Mouse (Mus musculus) megakaryocyte, embryonic 14.5 days (primary cell): ENCODE data around the gene Gm17571. TPM values are rescaled to one million over a fixed set of nuclear protein-coding genes. Genes with fewer than 3 reads are reported as not detected.
A peak's percentile ranks its signal among the peaks of the same experiment; 100 is the strongest.

Experiments
- H3K27me3 ChIP-seq: replicated peaks from 2 replicates; pipeline ENCODE3; 2012; ENCODE audit warnings: inconsistent platforms
- H3K36me3 ChIP-seq: replicated peaks from 2 replicates; pipeline ENCODE3; 2012; ENCODE audit warnings: low read length, inconsistent platforms, mixed read lengths
- H3K4me1 ChIP-seq: 2 replicates; pipeline ENCODE4 v1.6.1; 2012; ENCODE audit warnings: inconsistent platforms
- H3K4me3 ChIP-seq: replicated peaks from 2 replicates; pipeline ENCODE3; 2012; ENCODE audit warnings: moderate library complexity, mild to moderate bottlenecking, inconsistent platforms
- H3K9me3 ChIP-seq: 2 replicates; pipeline ENCODE4 v1.6.1; 2012; ENCODE audit warnings: inconsistent platforms
- FLI1 ChIP-seq: IDR thresholded peaks from 2 replicates; pipeline ENCODE4 v1.6.1; 2012; ENCODE audit warnings: low read length, inconsistent platforms, mixed read lengths
- GATA1 ChIP-seq: IDR thresholded peaks from 3 replicates; pipeline ENCODE4 v1.6.1; 2012; ENCODE audit warnings: mixed read lengths, low read length, inconsistent platforms, borderline replicate concordance
- polyA plus RNA-seq: library from polyadenylated mRNA; stranded (reverse); fragments of >175 nt; gene quantifications from 2 replicates; pipeline ENCODE4 v1.2.3, GENCODE M21; 2012; ENCODE audit warnings: low replicate concordance; ENCODE audit not compliant: insufficient read depth

The Gm17571 gene
- polyA plus RNA-seq, 1 experiment: not detected

GRCm38 (mm10) chr9:13460012-13460411 is 13.5 kb upstream of the Gm17571 start:
- H3K9me3 ChIP-seq: no peaks in the 10 kb centered on the region
- TF ChIP-seq GATA1 (no peak), FLI1 (no peak)
- H3K36me3 ChIP-seq: no peaks in the 10 kb centered on the region
- no peak overlapping the region for H3K4me3 ChIP-seq
- no peaks in the 10 kb centered on the region; the same call in 1 of the 2 replicates for H3K4me1 ChIP-seq
- peaks cover 7% of the 10 kb centered on the region for H3K27me3 ChIP-seq

GRCm38 (mm10) chr9:13459371-13459770 is 12.8 kb upstream of the Gm17571 start:
- no peaks in the 10 kb centered on the region; the same call in 1 of the 2 replicates for H3K4me1 ChIP-seq
- H3K9me3 ChIP-seq: no peaks in the 10 kb centered on the region
- no peak overlapping the region for H3K4me3 ChIP-seq
- peaks cover 7% of the 10 kb centered on the region for H3K27me3 ChIP-seq
- no peaks in the 10 kb centered on the region for H3K36me3 ChIP-seq
- TF ChIP-seq FLI1 (no peak), GATA1 (no peak)

DNA sequence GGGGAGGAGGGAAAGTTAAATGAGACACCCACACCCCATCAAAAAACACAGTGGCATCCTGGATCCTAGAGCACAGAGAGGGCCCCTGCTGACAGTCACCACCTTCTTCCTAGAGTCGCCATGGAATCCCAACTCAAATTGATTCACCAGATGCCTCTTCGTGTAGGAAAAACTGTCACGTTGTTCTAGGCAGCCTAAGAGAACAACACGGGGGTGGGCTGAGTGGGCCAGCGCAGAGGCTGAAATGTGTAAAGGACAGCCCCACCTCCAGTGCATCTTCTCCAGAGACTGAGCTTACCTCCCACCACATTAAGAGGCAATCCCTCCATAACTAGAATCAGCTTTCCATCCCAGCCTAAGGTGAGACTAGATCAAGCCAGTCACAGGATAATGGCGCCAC is 11.2 kb upstream of the Gm17571 start:
- H3K27me3 ChIP-seq: peaks cover 11% of the 10 kb centered on the region
- H3K4me3 ChIP-seq: no peak overlapping the region
- H3K4me1 ChIP-seq: no peaks in the 10 kb centered on the region; the same call in none of the 2 replicates
- no peaks in the 10 kb centered on the region for H3K9me3 ChIP-seq
- no peaks in the 10 kb centered on the region for H3K36me3 ChIP-seq
- TF ChIP-seq GATA1 (no peak), FLI1 (no peak)

- Histone ChIP-seq H3K4me3 (no peak overlapping the region), H3K4me1 (no peaks in the 10 kb centered on the region; the same call in 1 of the 2 replicates), H3K9me3 (no peaks in the 10 kb centered on the region), H3K27me3 (peaks cover 24% of the 10 kb centered on the region), H3K36me3 (no peaks in the 10 kb centered on the region)
- TF ChIP-seq GATA1 (no peak), FLI1 (no peak)
These were observed 8.7 kb upstream of the Gm17571 start for GRCm38 (mm10) chr9:13455231-13455630.

DNA sequence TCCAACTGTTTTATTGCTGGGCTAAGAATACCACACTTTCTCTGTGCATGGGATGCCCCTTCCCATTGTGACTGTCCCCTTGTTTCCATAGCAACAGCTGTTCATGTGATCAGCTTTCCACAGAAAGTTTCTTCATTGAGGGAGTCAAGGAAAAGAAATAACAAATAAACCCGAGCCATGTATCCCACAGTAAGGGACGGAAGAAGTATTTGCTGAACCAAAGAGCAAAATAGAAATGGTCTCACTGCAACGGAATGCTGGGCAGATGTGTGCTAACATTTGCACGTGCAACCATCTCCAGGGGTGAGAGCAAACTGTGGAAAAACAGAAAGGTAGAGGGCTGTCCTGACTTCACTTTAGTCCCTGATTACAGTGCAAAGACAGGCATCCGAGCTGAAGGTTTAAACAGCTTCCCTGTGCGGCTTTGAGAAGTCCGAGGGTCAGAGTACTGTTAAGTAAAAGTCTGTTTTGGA is 8.1 kb upstream of the Gm17571 start:
- Histone ChIP-seq H3K4me1 (no peaks in the 10 kb centered on the region; the same call in 1 of the 2 replicates), H3K9me3 (no peaks in the 10 kb centered on the region), H3K27me3 (peaks cover 28% of the 10 kb centered on the region), H3K36me3 (no peaks in the 10 kb centered on the region), H3K4me3 (no peak overlapping the region)
- TF ChIP-seq GATA1: no peak
- TF ChIP-seq FLI1: no peak

- no peak overlapping the region for H3K4me3 ChIP-seq
- no peaks in the 10 kb centered on the region for H3K36me3 ChIP-seq
- no peak for TF ChIP-seq FLI1
- TF ChIP-seq GATA1: no peak
- no peaks in the 10 kb centered on the region for H3K9me3 ChIP-seq
- H3K4me1 ChIP-seq: peaks cover 35% of the 10 kb centered on the region
- peaks cover 30% of the 10 kb centered on the region for H3K27me3 ChIP-seq
These were observed 2.2 kb upstream of the Gm17571 start for GRCm38 (mm10) chr9:13448716-13449115.

- H3K4me1 ChIP-seq: peaks cover 56% of the 10 kb centered on the region
- peak overlapping the region; percentile 69 for H3K4me3 ChIP-seq
- no peaks in the 10 kb centered on the region for H3K9me3 ChIP-seq
- peaks cover 26% of the 10 kb centered on the region for H3K27me3 ChIP-seq
- TF ChIP-seq FLI1: no peak
- TF ChIP-seq GATA1: no peak
- no peaks in the 10 kb centered on the region for H3K36me3 ChIP-seq
These were observed 317 bp downstream of the Gm17571 start for GRCm38 (mm10) chr9:13446236-13446635.

- no peaks in the 10 kb centered on the region for H3K9me3 ChIP-seq
- H3K27me3 ChIP-seq: peaks cover 20% of the 10 kb centered on the region
- no peak overlapping the region for H3K4me3 ChIP-seq
- TF ChIP-seq GATA1 (no peak), FLI1 (no peak)
- H3K4me1 ChIP-seq: peaks cover 53% of the 10 kb centered on the region
- H3K36me3 ChIP-seq: no peaks in the 10 kb centered on the region
These were observed 2.9 kb downstream of the Gm17571 start for GRCm38 (mm10) chr9:13443484-13444211.

DNA sequence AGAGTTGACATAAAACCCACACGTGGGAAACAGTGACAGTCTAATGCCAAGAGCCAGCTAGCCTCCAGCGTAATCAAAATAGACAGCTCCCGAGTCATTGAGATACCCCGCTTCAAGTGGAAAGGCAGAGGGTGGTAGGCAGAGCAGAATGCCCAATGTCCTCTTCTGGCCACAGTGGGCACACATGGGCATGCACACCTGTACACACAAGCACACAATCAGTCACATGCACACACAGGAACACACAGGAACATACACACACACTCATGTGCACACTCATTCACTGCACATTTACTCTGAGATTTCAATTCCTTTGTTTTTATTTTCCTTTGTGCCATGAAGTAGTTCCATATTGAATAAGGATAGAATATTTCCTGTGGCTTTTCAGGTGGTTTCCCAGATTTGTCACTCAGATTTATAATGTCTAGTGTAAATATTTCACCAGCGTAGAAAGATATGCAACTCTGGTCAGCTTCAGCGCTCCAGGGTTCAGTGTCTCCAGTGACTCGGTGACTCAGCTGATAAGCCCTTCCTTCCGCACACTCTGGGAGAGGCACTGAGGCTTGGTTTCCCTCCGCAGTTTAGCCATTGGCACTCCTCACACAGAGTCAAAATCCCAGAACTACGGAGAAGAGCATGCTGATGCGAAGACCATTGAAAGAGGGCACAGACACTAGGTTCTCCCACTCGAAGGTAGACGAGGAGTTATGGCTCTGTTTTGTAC is 4.4 kb downstream of the Gm17571 start:
- Histone ChIP-seq H3K9me3 (peaks cover 7% of the 10 kb centered on the region), H3K4me1 (peaks cover 53% of the 10 kb centered on the region), H3K4me3 (peak overlapping the region; percentile 81), H3K27me3 (peaks cover 16% of the 10 kb centered on the region), H3K36me3 (no peaks in the 10 kb centered on the region)
- TF ChIP-seq FLI1 (no peak), GATA1 (no peak)

- Histone ChIP-seq H3K4me3 (no peak overlapping the region), H3K27me3 (peaks cover 14% of the 10 kb centered on the region), H3K4me1 (peaks cover 42% of the 10 kb centered on the region), H3K9me3 (peaks cover 7% of the 10 kb centered on the region), H3K36me3 (no peaks in the 10 kb centered on the region)
- TF ChIP-seq FLI1 (no peak), GATA1 (no peak)
These were observed 5.6 kb downstream of the Gm17571 start for GRCm38 (mm10) chr9:13440911-13441310.
